Mouse (Mus musculus): ENCODE data around the gene Dynlt1b.
"Not testable (repeated sequence)": the region's sequence is repeated elsewhere in the genome, so short reads cannot be mapped to it uniquely, and the experiment has no call there.

The Dynlt1b gene

DNA sequence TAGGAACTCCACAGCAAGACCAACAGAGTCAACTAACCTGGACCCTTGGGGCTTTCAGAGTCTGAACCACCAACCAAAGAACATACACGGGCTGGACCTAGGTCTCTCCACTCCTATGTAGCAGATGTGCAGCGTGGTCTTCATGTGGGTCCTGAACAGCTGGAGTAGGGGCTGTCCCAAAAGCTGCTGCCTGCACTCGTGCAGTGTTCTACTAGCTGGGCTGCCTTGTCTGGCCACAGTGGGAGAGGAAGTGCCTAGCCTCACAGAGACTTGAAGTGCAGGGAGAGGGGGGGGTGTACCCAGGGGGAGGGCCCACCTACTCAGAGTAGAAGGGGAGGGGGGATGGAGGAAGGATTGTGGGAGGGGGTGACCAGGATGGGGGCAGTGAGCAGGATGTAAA is 7.1 kb upstream of the Dynlt1b start:
- DNase-seq (ENCODE audit: low spot score) = not testable (repeated sequence)

DNA sequence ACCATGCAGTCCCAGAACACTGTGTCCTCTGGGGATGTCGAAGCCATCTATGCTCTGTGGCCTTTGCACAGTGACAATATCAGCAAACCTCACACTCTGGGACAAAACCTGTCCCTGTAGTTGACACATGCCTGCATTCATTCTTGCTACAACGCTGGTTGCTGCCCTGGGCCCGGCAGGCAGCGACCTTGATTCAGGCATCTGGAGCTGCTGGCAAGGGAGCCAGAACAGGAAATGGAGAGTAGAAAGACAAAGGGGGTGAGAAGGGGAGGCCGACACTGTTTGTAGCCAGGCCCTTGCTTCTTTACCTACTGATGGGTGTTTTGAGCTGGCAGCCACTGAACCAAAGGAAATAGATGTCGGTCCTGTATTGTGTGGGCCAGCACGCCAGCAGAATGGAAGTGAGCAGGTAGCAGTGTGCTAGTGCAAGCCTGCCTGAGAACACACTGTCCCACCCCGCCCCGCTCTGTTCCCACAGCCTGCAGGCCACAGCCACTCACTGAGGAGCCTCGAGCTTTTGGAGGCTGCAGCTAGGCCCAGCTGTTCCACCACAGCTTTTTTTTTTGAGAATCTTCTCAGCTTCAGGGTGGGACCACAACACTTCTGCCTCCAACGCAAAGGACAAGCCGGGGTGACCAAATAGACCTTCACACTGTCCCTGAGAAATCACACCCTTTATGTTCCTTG is 5.5 kb upstream of the Dynlt1b start:
- DNase-seq (ENCODE audit: low spot score) = not testable (repeated sequence)

DNA sequence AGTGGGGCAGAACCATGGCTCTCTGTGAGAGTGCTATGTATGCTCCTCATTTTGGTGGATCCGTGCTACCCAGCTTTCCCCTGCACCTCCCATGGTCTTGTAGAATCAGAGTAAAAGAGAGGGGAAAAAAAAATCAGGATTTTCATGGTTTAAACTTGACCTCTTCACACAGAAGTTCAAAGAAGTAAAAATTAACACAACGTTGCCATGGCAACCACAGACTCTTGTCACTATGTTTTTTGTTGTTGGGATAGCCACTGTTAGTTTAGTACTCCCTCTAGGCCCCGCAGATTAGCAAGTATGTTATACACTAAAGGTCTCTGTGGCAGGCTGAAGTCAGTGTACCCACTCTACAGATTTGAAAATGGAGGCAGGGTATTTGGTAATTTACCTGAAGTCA is 4.6 kb upstream of the Dynlt1b start:
- DNase-seq (ENCODE audit: low spot score) = not testable (repeated sequence)

DNA sequence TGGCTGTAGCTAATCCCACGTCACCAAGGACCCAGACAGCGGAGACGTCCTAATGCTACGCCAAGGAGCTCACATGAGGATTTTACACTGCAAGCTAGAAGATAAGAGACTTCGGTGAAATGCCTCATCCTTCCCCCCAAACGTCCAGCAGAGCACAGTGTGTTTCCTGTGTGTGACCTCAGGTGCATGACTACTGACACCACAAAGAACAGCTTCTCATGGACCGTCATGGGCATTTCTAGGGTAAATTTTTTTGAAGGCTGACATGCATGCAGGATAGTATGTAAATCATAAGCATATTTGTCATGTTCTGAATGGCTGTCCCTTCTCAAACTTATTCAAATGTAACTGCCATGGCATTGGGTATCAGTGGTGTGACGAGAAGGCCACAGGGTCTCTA is 3.0 kb upstream of the Dynlt1b start:
- not testable (repeated sequence) for DNase-seq (ENCODE audit: low spot score)

DNA sequence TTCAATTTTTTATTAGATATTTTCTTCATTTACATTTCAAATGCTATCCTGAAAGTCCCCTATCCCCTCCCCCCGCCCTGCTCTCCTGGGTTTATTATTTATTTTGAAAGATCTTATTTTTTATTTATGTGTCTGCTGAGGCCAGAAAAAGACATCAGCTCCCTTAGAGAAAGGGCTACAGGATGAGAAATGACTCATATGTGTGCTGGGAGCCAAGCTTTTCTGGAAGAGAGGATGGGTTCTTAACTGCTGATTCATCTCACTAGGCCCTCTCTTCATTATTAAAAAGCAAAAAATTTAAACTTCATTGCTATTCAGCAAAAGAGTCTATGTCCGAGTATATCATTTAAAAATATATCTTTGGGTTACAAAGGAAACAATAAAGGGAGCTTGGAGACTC is 986 bp upstream of the Dynlt1b start:
- DNase-seq (ENCODE audit: low spot score) = not testable (repeated sequence)

DNA sequence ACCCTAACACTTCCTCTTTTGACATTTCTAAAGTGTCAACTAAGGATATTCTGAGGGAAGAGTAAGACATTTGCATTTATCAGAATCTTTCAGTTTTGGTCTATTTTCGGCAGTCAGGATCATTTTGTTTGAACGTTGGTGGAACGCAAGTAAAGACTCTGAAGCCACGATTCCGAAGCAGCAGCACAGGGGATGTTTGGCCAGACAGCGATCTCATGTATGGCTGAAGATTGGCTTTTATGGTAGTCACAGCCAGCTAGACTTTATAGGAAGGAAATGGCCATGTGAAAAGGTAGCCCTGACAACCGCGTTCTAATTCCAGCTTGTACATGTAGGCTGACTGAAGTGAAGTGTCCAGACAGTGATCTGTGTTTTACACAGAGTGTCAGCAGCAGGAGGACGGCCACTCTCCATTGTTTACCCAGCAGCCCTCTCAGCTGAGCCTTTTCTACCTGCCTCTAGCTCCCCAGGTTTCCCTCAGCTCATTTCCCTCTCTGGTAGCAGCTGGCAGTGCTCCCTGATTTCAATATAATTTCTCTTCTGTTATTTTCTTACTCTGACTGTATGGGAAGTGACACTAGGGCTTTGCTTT is 594 bp downstream of the Dynlt1b start:
- DNase-seq (ENCODE audit: low spot score) = not testable (repeated sequence)

DNA sequence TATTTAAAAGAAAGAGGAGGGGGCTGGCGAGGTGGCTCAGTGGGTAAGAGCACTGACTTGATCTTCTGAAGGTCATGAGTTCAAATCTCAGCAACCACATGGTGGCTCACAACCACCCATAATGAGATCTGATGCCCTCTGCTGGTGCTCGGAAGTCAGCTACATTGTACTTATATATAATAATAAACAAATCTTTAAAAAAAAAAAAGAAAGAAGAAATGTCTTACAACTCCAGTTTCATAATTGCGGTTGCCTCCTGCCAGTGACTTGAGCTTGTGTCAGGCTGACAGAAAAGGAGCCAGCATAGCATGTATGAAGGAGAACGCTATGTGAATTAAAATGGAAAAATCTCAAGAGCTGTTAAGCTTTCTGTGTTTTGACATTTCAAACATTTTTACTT is 2.5 kb downstream of the Dynlt1b start:
- DNase-seq (ENCODE audit: low spot score) = not testable (repeated sequence)

DNA sequence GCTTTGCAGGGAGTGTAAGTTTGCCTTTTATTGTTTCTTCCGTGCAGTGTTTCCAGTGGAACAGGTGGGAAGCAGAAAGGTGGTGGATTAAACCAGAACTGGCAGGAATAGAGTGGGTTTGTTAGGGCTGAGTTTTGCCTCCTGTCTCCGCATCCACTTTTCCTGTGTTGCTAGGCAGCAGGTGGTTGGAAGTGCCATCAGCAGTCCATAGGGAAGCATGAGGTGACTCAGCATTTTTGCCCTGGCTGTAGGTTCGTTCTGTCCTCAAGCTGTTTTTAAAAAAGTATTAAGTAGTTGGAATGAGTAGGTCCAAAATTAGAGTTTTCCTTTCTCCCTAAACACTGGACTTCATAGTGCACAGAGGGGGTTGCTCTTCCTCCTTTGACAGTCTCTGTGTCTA is 3.8 kb downstream of the Dynlt1b start:
- not testable (repeated sequence) for DNase-seq (ENCODE audit: low spot score)

DNA sequence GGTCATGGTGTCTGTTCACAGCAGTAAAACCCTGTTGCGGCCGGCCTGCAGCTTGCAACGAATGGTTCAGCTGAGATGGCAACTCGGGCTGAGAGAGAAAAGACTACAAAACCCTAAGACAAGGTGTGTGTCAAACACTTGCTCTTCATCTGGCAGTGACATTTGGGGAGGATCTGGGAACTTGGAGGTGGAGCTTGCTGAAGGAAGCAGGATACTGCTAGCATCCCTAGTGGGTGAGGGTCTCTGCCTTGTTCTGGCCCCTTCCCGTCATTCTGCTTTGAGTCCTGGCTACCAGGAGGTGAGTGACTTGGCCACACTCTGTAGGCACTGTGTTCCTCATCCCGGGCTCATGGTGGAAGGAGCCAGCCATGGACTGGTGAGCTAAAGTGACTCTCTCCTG is 8.2 kb downstream of the Dynlt1b start:
- not testable (repeated sequence) for DNase-seq (ENCODE audit: low spot score)

DNA sequence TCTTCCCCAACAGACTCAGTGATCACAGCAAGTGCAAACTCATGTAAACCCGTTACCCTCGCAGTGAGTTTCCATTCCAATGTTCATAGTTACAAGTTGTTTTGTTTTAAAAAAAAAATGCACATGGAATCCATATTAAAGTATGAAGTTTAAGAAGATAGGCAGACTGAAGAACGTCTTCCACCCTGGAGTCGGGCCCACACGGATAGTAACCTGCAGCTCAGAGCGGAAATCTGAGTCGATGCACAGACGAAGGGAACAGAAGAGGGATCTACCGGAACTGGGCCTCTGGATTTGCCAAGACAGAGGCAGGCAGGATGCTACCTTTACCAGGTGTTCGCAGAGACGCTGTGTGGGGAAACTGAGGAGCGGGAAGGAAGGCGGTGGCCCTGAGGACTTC is 10.0 kb downstream of the Dynlt1b start:
- DNase-seq (ENCODE audit: low spot score) = not testable (repeated sequence)

DNA sequence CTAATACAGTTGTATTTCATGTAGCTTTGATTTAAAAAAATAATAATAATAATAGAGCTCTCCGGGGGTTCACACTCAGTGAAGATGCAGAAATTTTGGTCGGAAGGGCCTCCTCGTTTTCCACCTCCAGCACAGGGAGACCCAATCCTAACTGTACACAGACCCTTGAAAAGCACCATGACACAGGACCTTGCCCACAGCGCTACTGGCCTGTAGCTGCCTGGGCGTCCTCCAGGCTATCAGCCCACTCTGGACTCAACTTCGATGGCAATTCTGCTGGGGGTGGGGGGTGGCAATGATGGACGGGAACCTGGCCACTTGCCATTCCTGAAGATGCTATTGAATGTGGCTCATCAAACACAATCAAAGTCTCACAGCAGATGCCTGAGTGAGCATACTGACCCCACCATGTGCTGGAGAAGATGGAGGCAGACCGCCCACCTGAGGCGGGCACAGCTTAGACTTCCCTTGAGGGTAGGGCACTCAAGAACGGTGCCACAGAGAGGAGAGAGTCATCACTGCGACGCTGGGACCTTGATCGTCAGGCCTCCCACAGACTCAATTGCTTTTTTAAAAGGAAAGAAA is 10.7 kb downstream of the Dynlt1b start:
- not testable (repeated sequence) for DNase-seq (ENCODE audit: low spot score)

DNA sequence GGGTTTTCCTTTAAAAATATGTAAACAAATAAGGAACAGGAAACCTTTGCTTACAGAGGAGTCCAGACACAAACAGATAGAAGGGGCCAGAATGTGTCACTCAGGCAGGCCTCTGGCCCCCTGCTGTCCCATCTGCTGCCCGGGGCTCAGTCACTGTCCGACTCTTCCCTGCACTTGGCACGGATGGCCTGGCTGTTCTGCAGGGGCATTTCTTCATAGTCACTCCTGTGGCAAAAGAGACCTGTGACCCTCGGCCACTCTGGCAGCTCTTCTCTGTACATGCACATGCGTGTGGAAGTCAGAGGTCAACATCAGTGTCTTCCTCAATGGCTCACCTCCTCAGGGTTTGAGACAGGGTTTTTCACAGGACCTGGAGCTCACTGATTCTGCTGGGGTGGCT is 11.3 kb downstream of the Dynlt1b start:
- DNase-seq (ENCODE audit: low spot score) = not testable (repeated sequence)

DNA sequence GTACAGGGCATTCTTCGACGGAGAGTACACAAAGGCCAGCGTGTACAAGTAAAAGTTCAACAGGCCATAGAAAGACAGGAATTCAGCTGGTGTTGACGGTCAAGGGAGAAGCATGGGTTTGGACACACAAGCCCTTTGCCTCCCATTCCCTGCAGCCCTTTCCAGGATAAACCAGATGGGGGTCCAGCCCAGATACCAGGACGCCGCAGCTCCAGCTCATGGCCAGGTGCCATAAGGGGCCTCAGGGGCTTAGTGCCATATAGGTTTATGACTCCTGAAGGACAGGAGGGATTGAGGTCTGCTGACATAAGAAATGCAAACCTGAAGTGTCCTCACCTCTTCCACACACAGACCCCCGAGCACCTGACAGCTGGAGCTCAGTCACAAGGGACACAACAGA is 12.6 kb downstream of the Dynlt1b start:
- not testable (repeated sequence) for DNase-seq (ENCODE audit: low spot score)

DNA sequence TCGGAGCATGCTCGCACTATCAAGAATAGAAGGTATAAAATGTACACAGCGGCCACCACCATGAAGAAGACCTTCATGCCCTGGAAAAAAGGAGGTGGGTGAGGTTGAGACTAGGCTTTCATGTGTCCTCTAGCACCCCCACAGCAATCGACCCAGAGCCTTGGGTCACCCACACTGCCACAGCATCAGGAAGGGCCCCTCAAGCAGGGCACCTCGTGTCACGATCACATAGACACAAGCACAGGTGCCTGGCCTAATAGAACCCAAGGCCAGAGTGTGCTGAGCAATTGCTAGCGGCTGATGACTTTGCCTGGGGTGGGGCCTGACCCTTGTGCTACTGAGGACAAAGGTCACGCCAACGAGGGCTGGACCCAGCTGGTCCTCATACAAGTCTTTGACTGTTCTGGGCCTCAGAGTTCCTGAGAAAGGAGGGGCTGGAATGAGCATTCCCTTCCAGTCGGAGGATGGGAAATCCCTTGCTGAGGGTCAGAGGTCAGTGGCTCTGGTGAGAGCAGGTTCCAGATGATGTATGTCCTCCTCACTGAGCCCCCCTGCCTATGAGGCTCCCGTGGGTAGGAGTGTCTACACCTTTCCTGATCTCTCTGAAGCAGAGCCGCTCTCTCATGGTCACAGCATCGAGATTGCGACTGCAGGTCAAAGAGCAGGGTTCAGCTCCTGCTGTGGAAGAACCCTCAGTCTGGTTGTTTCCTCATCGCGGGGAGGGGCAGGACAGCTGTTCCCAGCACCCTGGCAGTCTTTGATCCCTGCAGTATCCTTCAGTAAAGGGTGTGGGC is 16.1 kb downstream of the Dynlt1b start:
- not testable (repeated sequence) for DNase-seq (ENCODE audit: low spot score)

DNA sequence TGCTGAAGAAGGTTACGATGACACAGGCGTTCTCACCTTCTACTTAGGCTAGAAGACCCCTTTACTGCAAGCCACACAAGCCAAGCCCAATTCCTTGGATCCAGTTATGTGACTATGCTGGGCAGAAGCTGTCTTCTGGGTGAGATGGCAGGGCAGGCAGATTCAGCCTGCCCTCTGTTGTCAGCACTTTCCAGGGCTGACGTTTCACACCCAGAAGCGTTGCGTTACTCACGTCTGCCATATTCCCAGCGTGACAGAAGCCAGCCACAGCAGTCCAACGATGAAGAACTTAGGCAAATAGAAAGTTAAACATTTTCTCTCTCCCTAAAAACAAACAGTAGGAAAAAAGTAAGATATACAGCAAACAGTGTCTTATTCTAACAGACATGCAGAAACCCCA is 18.4 kb downstream of the Dynlt1b start:
- not testable (repeated sequence) for DNase-seq (ENCODE audit: low spot score)

DNA sequence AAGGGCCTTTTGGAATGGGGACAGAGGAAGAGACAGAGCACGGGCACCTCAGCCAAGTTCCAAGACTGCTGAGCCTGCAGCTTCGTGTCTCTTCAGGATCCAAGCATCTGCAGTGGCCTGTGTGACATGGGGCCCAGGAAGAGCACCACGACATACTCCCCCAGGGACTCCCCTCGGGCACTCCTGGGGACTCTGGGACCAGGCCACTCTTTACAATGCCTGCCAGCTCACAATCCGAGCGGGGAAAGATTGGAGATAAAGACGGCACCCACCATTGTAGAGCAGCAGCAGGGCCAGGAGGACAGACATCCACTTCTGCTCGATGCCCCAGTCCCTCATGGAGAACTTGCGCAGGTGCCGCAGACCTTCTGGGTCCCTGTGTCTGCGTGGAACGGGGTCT is 19.3 kb downstream of the Dynlt1b start:
- not testable (repeated sequence) for DNase-seq (ENCODE audit: low spot score)

DNA sequence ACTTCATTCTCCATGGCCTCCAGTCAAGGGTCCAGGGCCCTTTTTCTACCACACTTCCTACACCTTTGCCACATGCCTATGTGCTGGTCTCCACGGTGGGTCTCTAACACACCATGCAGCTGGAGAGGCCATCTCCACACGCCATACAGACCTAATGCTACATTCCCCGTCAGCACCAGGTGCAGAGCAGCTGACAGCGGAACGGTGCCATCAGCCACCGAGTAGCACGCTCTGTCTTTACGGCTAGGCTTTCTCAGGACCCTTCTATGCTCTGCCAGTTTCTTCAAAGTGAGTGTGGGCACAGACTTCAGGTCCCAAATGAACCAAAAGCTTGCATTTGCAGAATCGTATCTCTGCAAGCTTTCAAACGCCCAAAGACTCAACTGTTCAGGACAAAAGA is 21.3 kb downstream of the Dynlt1b start:
- DNase-seq (ENCODE audit: low spot score) = not testable (repeated sequence)

DNA sequence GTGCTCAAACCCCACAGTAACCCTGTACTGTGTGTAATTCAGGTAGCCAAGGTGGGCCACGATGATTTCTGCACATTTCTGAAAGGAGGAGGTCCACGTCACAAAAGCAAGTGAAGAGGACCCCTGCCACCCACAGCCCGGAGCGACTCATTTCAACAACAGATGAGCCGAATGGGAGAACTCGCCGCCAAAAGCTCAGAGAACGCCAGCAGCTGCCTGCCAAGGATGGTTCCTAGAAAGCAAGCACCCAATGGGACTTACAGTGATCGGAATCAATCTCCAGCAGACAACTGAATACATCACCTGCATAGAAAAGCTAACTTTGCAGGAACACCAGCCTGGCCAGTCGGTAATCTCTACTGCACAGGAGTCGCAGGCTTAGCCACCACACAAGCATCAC is 22.8 kb downstream of the Dynlt1b start:
- not testable (repeated sequence) for DNase-seq (ENCODE audit: low spot score)

DNA sequence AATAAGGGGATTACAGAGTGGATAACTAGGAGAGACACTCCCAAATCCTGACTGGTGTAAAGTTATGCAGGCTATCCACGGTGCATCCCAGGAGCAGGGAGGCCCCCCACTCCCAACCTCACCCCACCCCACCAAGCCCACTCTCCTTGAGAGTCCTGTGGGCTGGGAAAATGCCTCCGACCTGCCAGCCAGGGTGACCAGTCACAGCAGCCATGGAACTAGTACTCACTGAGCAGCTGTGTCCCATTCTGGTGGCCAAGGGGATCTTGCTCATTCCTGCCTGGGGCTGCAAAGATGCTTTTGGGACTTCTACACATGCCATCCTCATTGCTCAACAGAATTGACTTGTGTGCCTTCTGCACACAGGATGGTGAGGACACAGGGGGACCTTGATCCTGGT is 24.8 kb downstream of the Dynlt1b start:
- not testable (repeated sequence) for DNase-seq (ENCODE audit: low spot score)

DNA sequence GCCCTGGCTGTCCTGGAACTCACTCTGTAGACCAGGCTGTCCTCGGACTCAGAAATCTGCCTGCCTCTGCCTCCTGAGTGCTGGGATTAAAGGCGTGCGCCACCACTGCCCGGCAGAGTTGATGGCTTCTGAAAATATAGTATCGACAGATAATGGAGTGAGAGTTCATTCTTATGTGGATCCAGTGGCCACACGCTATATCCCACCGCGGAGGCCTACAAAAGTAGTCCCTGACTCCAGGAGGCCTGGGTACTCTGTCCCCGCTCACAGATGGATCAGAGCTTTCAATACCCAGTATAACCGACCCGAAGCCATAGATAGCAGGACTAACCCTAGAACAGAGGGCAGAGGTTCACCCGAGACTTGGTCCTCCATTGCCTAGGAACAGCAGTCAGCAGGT is 26.0 kb downstream of the Dynlt1b start:
- DNase-seq (ENCODE audit: low spot score) = not testable (repeated sequence)

DNA sequence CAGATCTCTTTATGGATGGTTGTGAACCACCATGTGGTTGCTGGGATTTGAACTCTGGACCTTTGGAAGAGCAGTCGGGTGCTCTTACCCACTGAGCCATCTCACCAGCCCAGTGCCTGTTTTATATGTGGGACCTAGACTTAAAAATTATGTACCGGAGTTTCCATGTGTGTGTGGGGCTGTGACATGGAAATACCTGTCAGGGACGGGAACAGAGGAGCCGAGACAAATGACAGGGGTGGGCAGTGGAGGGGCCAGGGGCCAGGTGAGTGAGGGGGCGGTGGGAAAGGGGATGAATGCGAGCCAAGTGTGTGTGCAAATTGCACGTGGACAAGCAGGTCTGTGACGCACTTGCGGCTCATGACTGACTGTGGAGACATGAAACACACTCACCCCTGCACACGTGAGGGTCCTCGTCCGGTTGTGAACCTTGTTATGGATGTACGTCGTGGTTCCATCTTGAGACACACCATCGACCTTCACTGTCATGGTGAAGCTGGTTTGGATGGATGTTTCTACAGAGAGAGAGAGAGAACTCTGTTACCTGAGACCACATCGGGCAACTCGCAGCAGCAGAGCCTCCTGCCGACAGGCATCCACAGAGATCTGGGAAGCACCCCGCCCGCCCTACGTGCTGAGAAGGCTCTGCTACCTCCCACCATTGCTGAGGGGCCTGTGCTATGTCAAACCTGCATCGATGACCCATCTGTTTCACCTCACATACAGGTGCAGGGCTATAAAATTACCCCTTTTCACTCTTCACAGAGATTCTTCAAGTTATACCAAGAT is 26.9 kb downstream of the Dynlt1b start:
- DNase-seq (ENCODE audit: low spot score) = not testable (repeated sequence)

DNA sequence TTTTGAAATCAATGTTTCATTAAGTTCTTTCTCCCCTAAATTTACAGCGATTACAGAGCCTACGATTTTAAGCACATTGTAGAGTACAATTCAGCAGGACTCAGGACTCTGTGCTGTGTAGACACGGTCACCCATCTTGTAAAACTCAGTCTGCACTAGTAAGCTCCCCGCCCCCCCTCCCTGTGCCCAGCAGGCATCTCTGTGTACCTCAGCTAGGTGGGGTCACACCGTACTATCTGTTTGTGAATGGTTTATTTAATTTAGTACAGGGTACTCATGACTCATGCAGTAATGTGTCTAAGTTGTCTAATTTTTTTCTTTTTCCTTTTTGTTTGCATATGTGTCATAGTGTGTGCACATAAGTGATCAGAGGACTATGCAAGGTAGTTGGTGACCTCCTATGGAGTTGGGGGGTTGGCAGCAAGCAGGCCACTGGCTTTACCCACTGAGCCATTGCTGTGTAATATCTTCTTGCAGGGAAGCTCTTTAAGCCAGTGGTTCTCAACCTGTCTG is 31.2 kb downstream of the Dynlt1b start:
- not testable (repeated sequence) for DNase-seq (ENCODE audit: low spot score)
